Mouse (Mus musculus) adrenal gland, postnatal 25 days (tissue): Measurements from ENCODE around the gene Skp1a. TPM values are rescaled to one million over a fixed set of nuclear protein-coding genes. Genes with fewer than 3 reads are reported as not detected.

Source experiments
- DNase-seq: peaks from one replicate; pipeline ENCODE4 v3.0.0; 2021; ENCODE audit warnings: mixed read lengths
- total RNA-seq: library from RNA; stranded (reverse); gene quantifications from 2 replicates; pipeline ENCODE4 v1.2.3, GENCODE M21; 2021

Skp1a gene
- total RNA-seq, 1 experiment from 2014 or later: 476 TPM

GRCm38 (mm10) chr11:52253674-52254375 is 22.0 kb downstream of the Skp1a start:
- peak; percentile 71 for DNase-seq

DNA sequence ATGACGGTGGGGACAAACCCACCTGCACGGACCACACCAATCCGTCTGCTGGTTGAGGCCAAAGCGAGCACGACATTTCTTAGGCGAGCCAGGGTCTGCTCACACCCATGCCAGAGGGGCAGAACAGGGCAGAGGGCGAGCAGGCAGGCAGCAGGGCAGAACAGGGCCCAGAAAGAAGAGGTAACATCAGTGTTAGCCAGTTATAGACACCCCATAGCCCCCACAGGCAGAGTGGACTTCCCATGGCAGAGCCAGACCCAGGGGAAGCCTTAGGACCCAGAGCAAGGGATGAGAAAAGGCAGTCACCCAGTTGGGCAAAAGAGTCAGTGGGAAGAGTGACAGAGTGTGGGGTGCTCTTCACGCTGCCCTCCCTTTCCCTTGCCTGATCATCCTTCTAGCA is 23.3 kb downstream of the Skp1a start:
- DNase-seq: no peak

GRCm38 (mm10) chr11:52257376-52257775 is 25.6 kb downstream of the Skp1a start:
- DNase-seq: no peak

DNA sequence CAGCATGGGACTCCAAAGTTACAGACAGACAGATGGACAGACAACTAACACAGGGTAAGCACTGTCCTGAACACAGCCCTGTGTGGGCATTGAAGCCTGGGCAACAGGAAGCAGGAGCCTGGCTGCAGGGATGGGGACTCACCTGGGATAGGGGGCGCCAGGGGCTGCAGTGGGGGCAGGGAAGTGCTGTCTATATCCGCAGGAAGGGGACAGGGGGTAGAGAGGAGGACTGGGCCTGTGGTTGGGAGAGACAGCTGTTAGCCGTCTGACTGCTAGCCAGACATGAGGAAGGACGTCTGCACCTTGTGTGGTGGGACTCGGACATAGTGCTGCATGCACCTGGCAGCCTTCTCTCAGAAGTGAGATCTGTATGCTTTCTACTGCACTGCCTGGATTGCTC is 26.9 kb downstream of the Skp1a start:
- DNase-seq: no peak

DNA sequence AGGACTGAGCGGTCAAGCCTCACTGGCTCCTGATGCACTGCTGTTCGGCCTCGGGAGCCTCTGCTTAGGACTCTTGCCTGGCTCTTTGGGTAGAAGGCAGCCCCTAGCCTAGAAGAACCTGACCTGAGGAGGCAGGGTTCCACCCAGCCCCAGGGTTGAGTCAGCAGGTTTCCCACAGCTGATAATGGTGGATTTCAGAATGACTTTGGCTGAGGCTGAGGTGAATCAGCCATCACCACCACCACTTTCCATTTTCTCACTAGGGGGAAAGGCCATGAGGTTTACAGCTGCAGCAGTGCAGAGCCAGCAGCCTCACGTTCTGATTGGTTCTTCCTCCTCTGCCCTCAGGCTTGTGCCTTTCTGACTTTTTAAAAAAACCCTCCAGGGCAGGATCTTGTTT is 29.1 kb downstream of the Skp1a start:
- no peak for DNase-seq

GRCm38 (mm10) chr11:52261937-52262336 is 30.1 kb downstream of the Skp1a start:
- DNase-seq: peak; percentile 79

DNA sequence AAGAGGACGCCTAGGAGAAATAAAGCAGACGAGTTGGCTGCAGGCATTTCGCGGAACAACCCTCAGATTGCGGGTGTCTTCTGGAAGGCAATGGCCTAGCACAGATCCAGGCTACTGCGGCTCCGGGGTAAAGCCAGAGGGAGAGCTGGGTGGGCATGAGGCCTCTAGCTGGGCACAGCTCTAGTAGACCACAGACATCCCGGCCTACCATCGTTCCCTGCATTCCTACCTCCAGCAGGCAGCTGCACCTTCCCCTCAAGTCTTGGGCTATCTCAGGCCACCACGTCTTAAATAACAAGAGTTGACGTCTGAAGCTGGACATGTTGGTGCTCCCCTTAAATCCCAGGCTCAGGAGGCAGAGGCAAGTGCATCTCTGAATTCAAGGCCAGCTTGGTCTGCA is 30.5 kb downstream of the Skp1a start:
- DNase-seq: no peak

DNA sequence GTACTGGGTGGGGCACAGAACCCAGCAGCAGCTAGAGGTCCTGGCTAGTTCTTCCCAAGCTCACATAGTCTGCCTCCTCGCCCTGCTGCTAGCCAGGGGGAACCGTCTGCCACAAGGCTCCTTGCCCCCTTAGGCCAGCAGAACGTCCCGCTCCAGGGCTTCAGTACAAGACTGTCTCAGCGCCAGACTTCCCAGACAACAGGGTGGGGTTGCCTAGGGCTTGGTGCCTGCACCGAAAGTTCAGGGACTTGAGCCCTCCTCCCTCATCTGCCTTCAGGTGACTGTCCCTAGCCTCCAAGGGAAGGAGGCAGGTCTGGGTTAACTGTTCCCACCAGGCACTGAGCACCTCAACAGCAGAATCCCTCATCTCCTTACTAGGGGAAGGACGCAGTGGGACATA is 33.1 kb downstream of the Skp1a start:
- no peak for DNase-seq

- no peak for DNase-seq
Observed at GRCm38 (mm10) chr11:52265616-52266307, 34.0 kb downstream of the Skp1a start.

DNA sequence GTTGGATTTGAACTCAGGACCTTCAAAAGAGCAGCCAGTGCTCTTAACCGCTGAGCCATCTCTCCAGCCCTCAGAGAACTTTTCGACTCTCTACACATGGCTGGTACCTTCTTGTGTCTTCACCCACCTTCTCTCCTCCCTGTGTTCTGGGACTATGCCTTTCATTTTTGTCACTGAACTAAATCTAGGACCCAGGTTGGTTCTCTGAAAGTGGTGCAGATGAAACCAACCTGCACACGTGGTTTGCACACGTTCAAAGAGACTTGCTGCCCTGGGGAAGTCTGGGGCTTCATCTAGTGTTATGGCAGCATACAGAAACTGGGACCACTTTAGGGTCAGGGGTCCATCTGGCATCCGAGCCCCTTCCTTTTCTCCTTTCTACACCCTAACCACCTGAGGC is 35.5 kb downstream of the Skp1a start:
- DNase-seq: no peak

DNA sequence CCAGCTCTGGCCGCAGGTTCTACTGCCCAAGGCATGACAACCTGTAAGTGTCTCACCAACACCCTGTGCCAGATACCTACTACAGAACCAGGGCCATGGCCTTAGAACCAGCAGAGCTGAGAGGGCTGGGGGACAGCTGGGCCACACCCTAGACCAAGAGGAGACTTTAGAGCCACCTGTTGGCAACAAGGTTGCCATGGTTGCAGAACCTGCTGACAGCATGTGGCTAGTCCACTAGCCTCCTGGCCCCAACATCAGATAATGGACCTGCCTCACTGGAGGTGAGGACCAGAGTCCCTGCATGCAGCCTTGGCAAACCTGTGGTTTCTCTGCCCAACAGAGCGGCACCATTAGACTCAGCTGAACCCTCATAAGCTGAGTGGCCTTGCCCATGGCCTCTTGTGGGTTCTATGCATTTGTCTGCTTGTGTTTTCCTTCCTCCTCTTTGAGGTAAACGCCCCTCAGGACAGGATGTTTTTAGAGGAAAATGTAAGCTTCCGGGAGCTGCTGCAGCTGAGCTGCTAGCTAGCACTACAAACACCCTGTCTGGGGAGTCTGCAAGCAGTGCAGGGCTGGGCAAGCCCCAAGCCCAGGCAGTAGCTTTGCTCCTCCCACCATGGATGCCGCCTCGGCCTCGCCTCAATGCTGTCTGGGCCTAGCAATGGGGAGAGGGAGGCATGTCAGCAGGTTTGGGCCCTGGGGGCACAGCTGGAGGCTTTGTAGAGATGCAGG is 36.5 kb downstream of the Skp1a start:
- no peak for DNase-seq

GRCm38 (mm10) chr11:52269841-52270240 is 38.0 kb downstream of the Skp1a start:
- no peak for DNase-seq

DNA sequence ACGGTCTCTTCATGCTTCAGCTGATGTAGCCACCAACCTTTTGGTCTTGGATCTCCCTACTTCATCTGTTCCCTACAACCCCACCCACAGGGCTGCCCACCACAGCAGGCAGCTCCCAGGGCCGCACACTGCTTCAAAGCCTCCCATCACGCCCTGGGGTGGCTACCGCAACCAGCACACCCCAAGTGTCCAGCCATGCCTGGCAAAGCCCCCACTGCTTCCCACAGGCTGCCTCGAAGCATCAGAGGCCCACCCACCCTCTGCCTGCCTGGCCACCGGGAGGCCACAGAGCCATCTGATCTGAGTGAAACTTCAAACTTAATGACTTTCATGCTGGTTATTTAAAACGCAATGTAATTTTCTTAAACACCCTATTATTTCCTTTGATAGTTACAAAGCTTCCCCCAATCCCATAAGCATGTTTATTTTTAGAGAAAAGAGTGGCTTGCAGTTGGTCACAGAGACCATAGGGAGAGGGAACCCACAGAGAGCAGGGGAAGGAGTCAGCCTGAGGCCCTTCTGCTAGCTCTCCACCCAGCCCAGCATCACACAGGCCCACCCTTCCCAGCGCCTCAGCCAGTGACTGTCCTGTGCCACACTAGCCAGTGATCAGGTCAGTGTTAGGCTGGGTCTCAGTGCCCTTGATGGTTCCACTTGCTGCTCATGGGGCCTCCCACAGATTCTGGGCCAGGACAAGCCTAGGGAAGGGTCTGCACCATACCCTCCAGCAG is 40.1 kb downstream of the Skp1a start:
- DNase-seq: no peak

GRCm38 (mm10) chr11:52272619-52273018 is 40.8 kb downstream of the Skp1a start:
- DNase-seq: no peak

GRCm38 (mm10) chr11:52273183-52273941 is 41.6 kb downstream of the Skp1a start:
- DNase-seq: peak; percentile 58

DNA sequence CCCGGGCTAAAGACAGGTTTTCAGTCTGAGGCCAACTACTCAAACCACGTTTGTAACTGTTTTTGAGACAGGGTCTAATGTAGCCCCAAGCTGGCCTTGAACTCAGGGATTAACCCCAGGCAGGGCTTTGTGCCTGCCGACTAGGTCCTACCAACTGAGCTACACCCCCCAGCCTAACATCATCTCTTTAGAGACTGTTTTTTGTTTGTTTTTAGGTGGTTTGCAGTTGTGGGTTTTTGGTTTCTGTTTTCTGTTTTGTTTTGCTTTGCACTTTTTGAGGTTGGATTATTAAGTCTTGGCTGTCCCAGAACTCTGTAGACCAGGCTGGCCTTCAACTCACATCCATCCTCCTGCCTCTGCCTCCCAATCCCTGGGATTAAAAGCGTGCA is 42.1 kb downstream of the Skp1a start:
- no peak for DNase-seq

DNA sequence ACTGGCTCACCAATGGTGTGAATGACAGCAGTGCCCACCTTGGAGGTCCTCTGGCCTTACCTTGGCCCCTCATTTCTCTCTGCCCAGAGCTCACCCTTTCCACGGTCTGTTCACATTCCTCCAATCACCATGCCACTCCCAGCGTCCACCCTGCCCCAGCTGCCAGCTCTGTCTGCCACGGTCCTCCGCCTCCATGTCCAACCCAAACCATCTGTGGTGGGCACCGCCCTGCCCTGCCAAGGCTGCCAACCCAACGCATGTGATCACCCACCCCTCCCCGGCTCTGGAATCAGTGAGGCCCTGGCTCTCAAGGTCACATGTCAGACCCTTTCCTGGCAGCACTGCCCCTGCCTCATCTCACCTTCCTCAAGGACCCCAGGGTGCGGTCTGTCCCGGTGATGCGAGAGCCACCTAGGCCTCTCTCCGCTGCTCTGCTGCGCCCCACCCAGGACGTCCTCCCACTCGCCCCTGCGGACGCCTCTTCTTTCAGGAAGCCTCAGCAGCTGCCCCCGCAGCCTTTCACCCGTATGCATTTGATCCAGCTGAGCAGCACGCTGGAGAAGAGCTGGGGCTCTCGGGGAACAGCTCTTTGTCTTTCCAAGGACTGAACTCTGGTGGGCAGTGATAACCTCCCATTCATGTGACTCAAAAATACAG is 42.8 kb downstream of the Skp1a start:
- no peak for DNase-seq

DNA sequence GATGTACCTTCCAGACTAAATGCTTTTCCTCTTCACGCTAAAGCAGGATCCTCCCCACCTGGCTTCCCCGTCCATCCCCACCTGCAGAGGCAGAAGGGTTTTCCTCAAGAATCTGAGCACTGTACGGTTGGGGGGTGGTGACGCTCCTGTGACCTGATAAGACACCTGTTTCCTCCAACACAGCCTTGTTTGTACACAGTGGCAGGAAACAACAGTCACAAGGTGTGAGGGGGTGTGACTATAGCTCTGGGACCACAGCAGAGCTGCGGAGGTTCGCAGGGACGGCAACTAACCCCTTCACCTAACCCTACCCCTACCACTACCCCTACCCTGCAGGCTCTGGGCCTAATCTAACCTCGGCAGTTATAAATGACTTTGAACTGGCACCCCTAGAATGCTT is 43.6 kb downstream of the Skp1a start:
- DNase-seq: no peak

GRCm38 (mm10) chr11:52275774-52276555 is 44.2 kb downstream of the Skp1a start:
- peak; percentile 50 for DNase-seq

DNA sequence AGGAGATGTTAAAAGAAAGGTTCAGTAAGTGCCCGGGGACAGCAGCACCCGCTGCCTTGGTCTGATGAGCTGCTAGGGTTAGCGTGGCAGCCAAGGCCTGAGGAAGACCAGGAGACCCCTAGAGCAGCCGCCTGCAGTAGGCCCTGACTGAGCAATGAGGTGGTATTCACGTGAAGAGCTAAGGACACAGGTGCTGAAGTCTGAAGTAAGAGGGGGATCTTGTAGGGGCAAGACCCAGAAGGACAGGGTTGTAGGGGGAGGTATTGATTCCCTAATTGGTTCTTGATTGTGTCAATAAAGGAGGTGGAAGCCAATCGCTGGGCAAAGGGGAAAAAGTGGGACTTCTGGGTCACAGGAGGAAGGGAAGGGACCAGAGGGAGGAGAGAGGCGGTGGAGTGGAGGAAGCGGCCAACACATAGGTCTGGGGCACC is 45.2 kb downstream of the Skp1a start:
- DNase-seq: no peak
